Mouse (Mus musculus) c-Kit-positive CD71-positive TER-119-positive erythroid progenitor cells, embryonic 14.5 days (primary cell): ENCODE measurements at regions not wholly inside any gene's neighbourhood (a gene's known extent, or its start where the extent isn't known, plus 50 kb on each side); places are given as distances from the start of the nearest gene placed in this dataset.

ENCODE experiments used
- DNase-seq: peaks from one replicate; pipeline ENCODE4 v3.0.0-alpha.2; 2013; ENCODE audit warnings: low spot score

- no peak for DNase-seq
These were observed 794.1 kb upstream of the Lrrc6 start for GRCm38 (mm10) chr15:67294797-67295196.

GRCm38 (mm10) chr15:67289749-67290148 lies 789.0 kb upstream of the Lrrc6 start:
- DNase-seq, result no peak

GRCm38 (mm10) chr15:67284941-67285340 lies 784.2 kb upstream of the Lrrc6 start:
- DNase-seq, result no peak

- DNase-seq, result no peak
These were observed 782.7 kb upstream of the Lrrc6 start for GRCm38 (mm10) chr15:67283275-67283972.

- no peak for DNase-seq
These were observed 778.2 kb upstream of the Lrrc6 start for GRCm38 (mm10) chr15:67278869-67279268.

- DNase-seq, result no peak
These were observed 774.3 kb upstream of the Lrrc6 start for GRCm38 (mm10) chr15:67275058-67275457.

GRCm38 (mm10) chr15:67272397-67272796 lies 771.7 kb upstream of the Lrrc6 start:
- DNase-seq, result no peak

- no peak for DNase-seq
These were observed 763.0 kb upstream of the Lrrc6 start for GRCm38 (mm10) chr15:67263723-67264122.

- DNase-seq, result no peak
These were observed 762.6 kb upstream of the Lrrc6 start for GRCm38 (mm10) chr15:67263313-67263712.

- DNase-seq, result no peak
These were observed 761.6 kb upstream of the Lrrc6 start for GRCm38 (mm10) chr15:67262269-67262668.

- DNase-seq, result no peak
These were observed 760.0 kb upstream of the Lrrc6 start for GRCm38 (mm10) chr15:67260666-67261065.

GRCm38 (mm10) chr15:67249147-67249546 lies 748.4 kb upstream of the Lrrc6 start:
- no peak for DNase-seq

- no peak for DNase-seq
These were observed 747.8 kb upstream of the Lrrc6 start for GRCm38 (mm10) chr15:67248471-67248870.

GRCm38 (mm10) chr15:67245658-67246268 lies 745.1 kb upstream of the Lrrc6 start:
- DNase-seq, result no peak

- DNase-seq, result no peak
These were observed 744.4 kb upstream of the Lrrc6 start for GRCm38 (mm10) chr15:67244908-67245657.

- no peak for DNase-seq
These were observed 734.5 kb upstream of the Lrrc6 start for GRCm38 (mm10) chr15:67235107-67235785.

GRCm38 (mm10) chr15:67229359-67229758 lies 728.6 kb upstream of the Lrrc6 start:
- no peak for DNase-seq

GRCm38 (mm10) chr15:67228633-67229032 lies 727.9 kb upstream of the Lrrc6 start:
- no peak for DNase-seq

GRCm38 (mm10) chr15:67227456-67228164 lies 726.9 kb upstream of the Lrrc6 start:
- DNase-seq, result no peak

GRCm38 (mm10) chr15:67226900-67227299 lies 726.2 kb upstream of the Lrrc6 start:
- DNase-seq, result no peak
